Mouse (Mus musculus): ENCODE results near the gene Rufy2. TPM values are rescaled to one million over a fixed set of nuclear protein-coding genes. Genes with fewer than 3 reads are reported as not detected.
A peak's percentile ranks its signal among the peaks of the same experiment; 100 is the strongest.

Gene Rufy2
- polyA plus RNA-seq, 1 experiment from 2014 or later = 27.1 TPM

DNA sequence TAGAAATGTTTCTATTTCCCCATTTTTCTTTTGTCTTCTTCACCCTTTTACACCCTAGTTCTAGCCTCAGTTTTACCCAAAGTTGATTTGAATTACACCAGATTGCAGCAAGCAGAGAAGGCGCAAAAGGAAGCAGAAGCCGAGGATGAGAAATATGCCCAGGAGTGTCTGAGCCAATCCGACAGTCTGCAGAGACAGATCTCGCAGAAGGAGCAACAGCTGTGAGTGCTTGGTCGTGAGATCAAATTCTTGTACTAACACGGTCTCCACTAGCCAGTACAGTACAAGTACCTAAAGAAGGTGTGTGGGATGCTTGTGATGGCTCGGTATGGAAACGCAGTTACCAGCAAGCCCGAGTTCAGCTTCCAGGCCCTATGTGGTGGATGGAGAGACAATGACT lies 24.5 kb downstream of the Rufy2 start:
- no peaks in the 10 kb centered on the region for H3K4me1 ChIP-seq (replicated peaks; ENCODE audit: control insufficient read depth, insufficient read depth, low read length)
- H3K4me2 ChIP-seq (ENCODE audit: low read depth, low read length, severe bottlenecking) = no peak overlapping the region
- H3K27ac ChIP-seq (ENCODE audit: low read depth, low read length) = no peak overlapping the region
- no peaks in the 10 kb centered on the region for H3K27me3 ChIP-seq (ENCODE audit: control insufficient read depth, insufficient read depth, low read length)
- no peak overlapping the region for H3K4me3 ChIP-seq (ENCODE audit: low read depth, low read length)
- DNase-seq (ENCODE audit: low spot score) = no peak
- H3K36me3 ChIP-seq (ENCODE audit: control insufficient read depth, insufficient read depth, low read length) = peaks cover 8% of the 10 kb centered on the region
- no peak for ATAC-seq (replicated peaks; ENCODE audit: low FRiP score)
- H3K9me3 ChIP-seq (ENCODE audit: control insufficient read depth, low read length) = no peaks in the 10 kb centered on the region
- H3K9ac ChIP-seq (ENCODE audit: low read length) = no peak overlapping the region
- WGBS = 92% methylated on average over 9 of the region's 9 CpGs

GRCm38 (mm10) chr10:63008193-63008592 lies 28.2 kb downstream of the Rufy2 start:
- ATAC-seq (replicated peaks; ENCODE audit: low FRiP score) (no peak; the same call in 1 of the 2 replicates), DNase-seq (ENCODE audit: low spot score) (no peak)
- no peak overlapping the region for H3K4me3 ChIP-seq (ENCODE audit: low read depth, low read length)
- H3K36me3 ChIP-seq (ENCODE audit: control insufficient read depth, insufficient read depth, low read length) = peaks cover 14% of the 10 kb centered on the region
- 77% methylated on average over 3 of the region's 3 CpGs for WGBS
- no peaks in the 10 kb centered on the region for H3K27me3 ChIP-seq (ENCODE audit: control insufficient read depth, insufficient read depth, low read length)
- no peak overlapping the region for H3K27ac ChIP-seq (ENCODE audit: low read depth, low read length)
- no peaks in the 10 kb centered on the region for H3K4me1 ChIP-seq (replicated peaks; ENCODE audit: control insufficient read depth, insufficient read depth, low read length)
- H3K4me2 ChIP-seq (ENCODE audit: low read depth, low read length, severe bottlenecking) = no peak overlapping the region
- H3K9ac ChIP-seq (ENCODE audit: low read length) = no peak overlapping the region
- no peaks in the 10 kb centered on the region for H3K9me3 ChIP-seq (ENCODE audit: control insufficient read depth, low read length)

GRCm38 (mm10) chr10:63010268-63010667 lies 30.2 kb downstream of the Rufy2 start:
- Histone ChIP-seq H3K4me1 (replicated peaks; ENCODE audit: control insufficient read depth, insufficient read depth, low read length) (no peaks in the 10 kb centered on the region), H3K27me3 (ENCODE audit: control insufficient read depth, insufficient read depth, low read length) (no peaks in the 10 kb centered on the region), H3K36me3 (ENCODE audit: control insufficient read depth, insufficient read depth, low read length) (peaks cover 12% of the 10 kb centered on the region; the same call in 1 of the 2 replicates), H3K9ac (ENCODE audit: low read length) (no peak overlapping the region), H3K4me2 (ENCODE audit: low read depth, low read length, severe bottlenecking) (no peak overlapping the region), H3K9me3 (ENCODE audit: control insufficient read depth, low read length) (no peaks in the 10 kb centered on the region), H3K4me3 (ENCODE audit: low read depth, low read length) (no peak overlapping the region), H3K27ac (ENCODE audit: low read depth, low read length) (no peak overlapping the region)
- 85% methylated on average over 4 of the region's 4 CpGs for WGBS
- DNase-seq (ENCODE audit: low spot score) (no peak), ATAC-seq (replicated peaks; ENCODE audit: low FRiP score) (no peak)

GRCm38 (mm10) chr10:63011556-63011955 lies 31.5 kb downstream of the Rufy2 start:
- ATAC-seq (replicated peaks; ENCODE audit: low FRiP score) = no peak
- Histone ChIP-seq H3K36me3 (ENCODE audit: control insufficient read depth, insufficient read depth, low read length) (peaks cover 18% of the 10 kb centered on the region; the same call in 1 of the 2 replicates), H3K9ac (ENCODE audit: low read length) (no peak overlapping the region), H3K27ac (ENCODE audit: low read depth, low read length) (no peak overlapping the region), H3K4me3 (ENCODE audit: low read depth, low read length) (no peak overlapping the region), H3K4me2 (ENCODE audit: low read depth, low read length, severe bottlenecking) (no peak overlapping the region), H3K27me3 (ENCODE audit: control insufficient read depth, insufficient read depth, low read length) (no peaks in the 10 kb centered on the region), H3K9me3 (ENCODE audit: control insufficient read depth, low read length) (no peaks in the 10 kb centered on the region), H3K4me1 (replicated peaks; ENCODE audit: control insufficient read depth, insufficient read depth, low read length) (no peaks in the 10 kb centered on the region)
- WGBS = 94% methylated on average over 6 of the region's 6 CpGs
- DNase-seq (ENCODE audit: low spot score) = no peak

GRCm38 (mm10) chr10:63013476-63013875 lies 33.5 kb downstream of the Rufy2 start:
- Histone ChIP-seq H3K4me3 (ENCODE audit: low read depth, low read length) (no peak overlapping the region), H3K9me3 (ENCODE audit: control insufficient read depth, low read length) (no peaks in the 10 kb centered on the region), H3K4me1 (replicated peaks; ENCODE audit: control insufficient read depth, insufficient read depth, low read length) (no peaks in the 10 kb centered on the region), H3K4me2 (ENCODE audit: low read depth, low read length, severe bottlenecking) (no peak overlapping the region), H3K36me3 (ENCODE audit: control insufficient read depth, insufficient read depth, low read length) (peaks cover 22% of the 10 kb centered on the region; the same call in 1 of the 2 replicates), H3K27ac (ENCODE audit: low read depth, low read length) (no peak overlapping the region), H3K27me3 (ENCODE audit: control insufficient read depth, insufficient read depth, low read length) (no peaks in the 10 kb centered on the region), H3K9ac (ENCODE audit: low read length) (no peak overlapping the region)
- ATAC-seq (replicated peaks; ENCODE audit: low FRiP score) = no peak
- no peak for DNase-seq (ENCODE audit: low spot score)
- WGBS = 78% methylated on average over 3 of the region's 3 CpGs

- no peak overlapping the region for H3K27ac ChIP-seq (ENCODE audit: low read depth, low read length)
- no peaks in the 10 kb centered on the region for H3K4me1 ChIP-seq (replicated peaks; ENCODE audit: control insufficient read depth, insufficient read depth, low read length)
- no peak overlapping the region for H3K9ac ChIP-seq (ENCODE audit: low read length)
- peaks cover 22% of the 10 kb centered on the region; the same call in 1 of the 2 replicates for H3K36me3 ChIP-seq (ENCODE audit: control insufficient read depth, insufficient read depth, low read length)
- ATAC-seq (replicated peaks; ENCODE audit: low FRiP score) (no peak), DNase-seq (ENCODE audit: low spot score) (no peak)
- H3K9me3 ChIP-seq (ENCODE audit: control insufficient read depth, low read length) = no peaks in the 10 kb centered on the region
- no peak overlapping the region for H3K4me2 ChIP-seq (ENCODE audit: low read depth, low read length, severe bottlenecking)
- H3K4me3 ChIP-seq (ENCODE audit: low read depth, low read length) = no peak overlapping the region
- H3K27me3 ChIP-seq (ENCODE audit: control insufficient read depth, insufficient read depth, low read length) = no peaks in the 10 kb centered on the region
- WGBS = 87% methylated on average over 9 of the region's 9 CpGs
These were observed 34.1 kb downstream of the Rufy2 start for GRCm38 (mm10) chr10:63014168-63014567.

DNA sequence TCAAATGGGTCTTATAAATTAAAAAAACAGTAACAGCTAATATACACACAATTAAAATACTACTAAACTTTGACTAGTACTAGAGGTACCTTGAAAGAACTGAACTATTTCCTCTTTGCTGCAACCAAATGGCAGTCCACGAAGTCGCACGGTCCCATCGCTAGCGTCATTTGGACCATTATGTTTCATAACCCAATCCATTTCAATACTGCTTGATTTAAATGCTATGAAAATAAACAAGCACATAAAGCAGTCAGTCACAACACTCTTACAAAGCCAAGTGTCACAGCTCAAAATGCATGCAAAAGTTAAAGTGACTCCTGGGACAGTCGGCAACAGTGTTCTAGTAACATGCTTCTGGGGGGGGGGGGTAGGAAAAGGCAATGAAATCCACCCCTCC lies 39.3 kb downstream of the Rufy2 start:
- 88% methylated on average over 6 of the region's 6 CpGs for WGBS
- H3K27ac ChIP-seq (ENCODE audit: low read depth, low read length) = no peak overlapping the region
- H3K9me3 ChIP-seq (ENCODE audit: control insufficient read depth, low read length) = no peaks in the 10 kb centered on the region
- no peaks in the 10 kb centered on the region for H3K27me3 ChIP-seq (ENCODE audit: control insufficient read depth, insufficient read depth, low read length)
- H3K9ac ChIP-seq (ENCODE audit: low read length) = no peak overlapping the region
- no peak overlapping the region for H3K4me3 ChIP-seq (ENCODE audit: low read depth, low read length)
- no peaks in the 10 kb centered on the region for H3K4me1 ChIP-seq (replicated peaks; ENCODE audit: control insufficient read depth, insufficient read depth, low read length)
- H3K36me3 ChIP-seq (ENCODE audit: control insufficient read depth, insufficient read depth, low read length) = peaks cover 14% of the 10 kb centered on the region; the same call in 1 of the 2 replicates
- DNase-seq (ENCODE audit: low spot score) (no peak), ATAC-seq (replicated peaks; ENCODE audit: low FRiP score) (no peak)
- no peak overlapping the region for H3K4me2 ChIP-seq (ENCODE audit: low read depth, low read length, severe bottlenecking)

- WGBS = 47% methylated on average over 4 of the region's 4 CpGs
- Histone ChIP-seq H3K27me3 (ENCODE audit: control insufficient read depth, insufficient read depth, low read length) (no peaks in the 10 kb centered on the region), H3K4me3 (ENCODE audit: low read depth, low read length) (peak overlapping the region; percentile 63), H3K36me3 (ENCODE audit: control insufficient read depth, insufficient read depth, low read length) (peaks cover 5% of the 10 kb centered on the region; the same call in 1 of the 2 replicates), H3K4me1 (replicated peaks; ENCODE audit: control insufficient read depth, insufficient read depth, low read length) (peaks cover 7% of the 10 kb centered on the region), H3K9ac (ENCODE audit: low read length) (peak overlapping the region; percentile 89), H3K4me2 (ENCODE audit: low read depth, low read length, severe bottlenecking) (peak overlapping the region; percentile 63), H3K27ac (ENCODE audit: low read depth, low read length) (no peak overlapping the region), H3K9me3 (ENCODE audit: control insufficient read depth, low read length) (no peaks in the 10 kb centered on the region)
- DNase-seq (ENCODE audit: low spot score) (no peak), ATAC-seq (replicated peaks; ENCODE audit: low FRiP score) (no peak)
These were observed 41.7 kb downstream of the Rufy2 start for GRCm38 (mm10) chr10:63021702-63022101.

DNA sequence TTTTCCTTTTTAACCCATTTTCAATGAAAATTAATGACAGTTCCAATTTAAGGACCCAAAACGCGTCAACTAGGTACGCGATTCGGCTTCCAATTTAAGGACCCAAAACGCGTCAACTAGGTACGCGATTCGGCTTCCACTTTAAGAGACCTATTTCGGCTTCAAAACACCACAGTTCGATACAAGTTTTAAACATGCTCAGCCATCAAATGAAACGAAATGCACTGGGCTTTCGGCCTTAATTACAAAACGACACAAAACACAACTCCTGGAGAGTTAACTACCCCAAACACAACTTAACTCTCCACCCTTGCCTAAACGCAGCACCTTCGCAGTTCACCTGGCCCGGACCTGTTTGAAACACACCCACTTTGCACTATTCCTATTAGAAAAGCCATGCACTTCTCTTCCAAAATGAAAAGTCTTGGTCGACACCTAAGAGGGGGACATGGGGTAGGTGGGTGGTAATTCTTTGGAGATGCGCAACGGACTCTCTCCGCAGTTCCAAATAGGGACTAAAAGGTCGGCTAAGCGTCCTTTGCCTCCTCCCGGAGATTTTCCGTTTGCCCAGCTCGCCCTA lies 42.6 kb downstream of the Rufy2 start:
- peak overlapping the region; percentile 63 for H3K4me2 ChIP-seq (ENCODE audit: low read depth, low read length, severe bottlenecking)
- H3K9me3 ChIP-seq (ENCODE audit: control insufficient read depth, low read length) = no peaks in the 10 kb centered on the region
- peak overlapping the region; percentile 63 for H3K4me3 ChIP-seq (ENCODE audit: low read depth, low read length)
- peaks cover 3% of the 10 kb centered on the region; the same call in 1 of the 2 replicates for H3K36me3 ChIP-seq (ENCODE audit: control insufficient read depth, insufficient read depth, low read length)
- H3K27me3 ChIP-seq (ENCODE audit: control insufficient read depth, insufficient read depth, low read length) = no peaks in the 10 kb centered on the region
- DNase-seq (ENCODE audit: low spot score) (no peak), ATAC-seq (replicated peaks; ENCODE audit: low FRiP score) (no peak)
- H3K9ac ChIP-seq (ENCODE audit: low read length) = peak overlapping the region; percentile 89
- H3K4me1 ChIP-seq (replicated peaks; ENCODE audit: control insufficient read depth, insufficient read depth, low read length) = peaks cover 11% of the 10 kb centered on the region
- peak overlapping the region; percentile 100 for H3K27ac ChIP-seq (ENCODE audit: low read depth, low read length)
- WGBS = under 1% methylated on average over 27 of the region's 27 CpGs

Data from forebrain, embryonic 11.5 days (tissue).